In the genomic region with DNA sequence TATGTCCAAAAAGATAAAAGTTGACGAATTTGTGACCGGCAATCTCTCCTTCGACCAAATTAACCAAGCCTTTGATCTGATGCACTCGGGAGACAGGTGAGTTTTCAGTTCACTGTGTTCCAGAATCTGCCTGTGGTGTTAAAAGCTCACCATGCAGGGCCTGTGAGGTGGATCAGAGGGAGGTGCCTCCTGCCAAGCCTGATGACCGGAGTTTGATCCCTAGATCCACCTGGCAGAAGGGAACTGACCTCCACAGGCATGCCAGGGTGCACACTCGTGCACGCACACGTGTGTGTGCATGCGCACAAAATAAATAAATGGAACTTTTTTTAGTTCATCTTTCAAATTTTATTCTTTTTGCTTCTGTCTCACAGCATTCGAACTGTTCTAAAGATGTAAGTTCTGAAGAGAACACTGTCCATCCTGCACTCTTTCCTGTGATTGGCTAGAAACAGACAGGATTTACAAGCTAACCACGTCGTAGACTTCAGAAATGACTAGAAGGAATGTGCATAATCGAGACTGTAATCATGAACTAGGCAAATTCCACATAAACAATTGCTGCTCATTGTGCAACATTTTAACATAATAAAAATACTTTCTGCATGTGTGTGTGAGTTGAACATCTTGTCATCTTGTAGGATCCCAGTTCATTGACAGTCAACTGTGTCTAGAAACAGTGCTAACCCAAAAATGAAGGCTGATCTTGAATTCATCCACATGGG, we compare ENCODE assay signal across 19 mouse cellular contexts. TPM values are rescaled to one million over a fixed set of nuclear protein-coding genes. Genes with fewer than 3 reads are reported as not detected.
"Had no signal": no experiment of that assay in that cellular context is flagged by ENCODE, and none has a peak within 500 bp of the region (broad histone marks: within the 10 kb centered on the region; RNA-seq: fewer than 3 reads in every experiment).

No protein-coding gene starts in this region.

- H3K4me3 ChIP-seq: limb, embryonic 10.5 days; liver, embryonic 12.5 days; lung, embryonic 15.5 days; midbrain, embryonic 13.5 days; myocyte; neural tube, embryonic 15.5 days had no signal

- DNase-seq: right cerebral cortex, adult 18-20 months; right cerebral cortex, postnatal 25 days; thymus, postnatal 4 days had no signal

- ATAC-seq: intestine, embryonic 16.5 days; liver, embryonic 12.5 days; midbrain, embryonic 13.5 days had no signal

- H3K27ac ChIP-seq: limb, embryonic 10.5 days; liver, embryonic 12.5 days; lung, embryonic 15.5 days; midbrain, embryonic 13.5 days; neural tube, embryonic 15.5 days had no signal

- H3K27me3 ChIP-seq: liver, embryonic 12.5 days; lung, embryonic 15.5 days; midbrain, embryonic 13.5 days; neural tube, embryonic 15.5 days had no signal

- H3K4me2 ChIP-seq: liver, embryonic 12.5 days; lung, embryonic 15.5 days; midbrain, embryonic 13.5 days; neural tube, embryonic 15.5 days had no signal

- H3K9me3 ChIP-seq: limb, embryonic 10.5 days; liver, embryonic 12.5 days; lung, embryonic 15.5 days; midbrain, embryonic 13.5 days; neural tube, embryonic 15.5 days had no signal

- H3K9ac ChIP-seq: liver, embryonic 12.5 days; lung, embryonic 15.5 days; midbrain, embryonic 13.5 days; neural tube, embryonic 15.5 days had no signal

- H3K4me1 ChIP-seq: limb, embryonic 10.5 days; liver, embryonic 12.5 days; lung, embryonic 15.5 days; midbrain, embryonic 13.5 days; neural tube, embryonic 15.5 days had no signal

RNA-seq across cellular contexts. Expression of a gene that starts 39.6 kb away (rescaled TPM):
- total RNA-seq: layer of hippocampus, adult 8-10 months; layer of hippocampus, postnatal 14 days; left cerebral cortex, adult 18-20 months; left cerebral cortex, postnatal 14 days; megakaryocyte-erythroid progenitor cell, adult 5-6 weeks had no signal
- polyA plus RNA-seq: kidney, embryonic 16.5 days; limb, embryonic 10.5 days; limb, embryonic 14.5 days; liver, embryonic 12.5 days; lung, embryonic 15.5 days; midbrain, embryonic 13.5 days; myocyte; neural tube, embryonic 11.5 days; neural tube, embryonic 15.5 days; stomach, embryonic 16.5 days had no signal
